Mouse (Mus musculus) small intestine, adult 2 months (tissue): ENCODE results near the gene Pex11g.

Source experiments
- CTCF ChIP-seq: fragments of 200-500 bp; IDR thresholded peaks from 2 replicates; pipeline ENCODE4 v1.5.1; 2012; ENCODE audit warnings: low read depth, mild to moderate bottlenecking, control low read depth, inconsistent platforms, low read length, moderate library complexity, mixed read lengths; ENCODE audit not compliant: insufficient replicate concordance, insufficient read length; ENCODE audit errors: extremely low read depth
- POLR2A ChIP-seq: fragments of 200-500 bp; IDR thresholded peaks from 2 replicates; pipeline ENCODE4 v1.6.1; 2012; ENCODE audit warnings: low read depth, mild to moderate bottlenecking, control low read depth, inconsistent platforms, low read length, moderate library complexity

DNA sequence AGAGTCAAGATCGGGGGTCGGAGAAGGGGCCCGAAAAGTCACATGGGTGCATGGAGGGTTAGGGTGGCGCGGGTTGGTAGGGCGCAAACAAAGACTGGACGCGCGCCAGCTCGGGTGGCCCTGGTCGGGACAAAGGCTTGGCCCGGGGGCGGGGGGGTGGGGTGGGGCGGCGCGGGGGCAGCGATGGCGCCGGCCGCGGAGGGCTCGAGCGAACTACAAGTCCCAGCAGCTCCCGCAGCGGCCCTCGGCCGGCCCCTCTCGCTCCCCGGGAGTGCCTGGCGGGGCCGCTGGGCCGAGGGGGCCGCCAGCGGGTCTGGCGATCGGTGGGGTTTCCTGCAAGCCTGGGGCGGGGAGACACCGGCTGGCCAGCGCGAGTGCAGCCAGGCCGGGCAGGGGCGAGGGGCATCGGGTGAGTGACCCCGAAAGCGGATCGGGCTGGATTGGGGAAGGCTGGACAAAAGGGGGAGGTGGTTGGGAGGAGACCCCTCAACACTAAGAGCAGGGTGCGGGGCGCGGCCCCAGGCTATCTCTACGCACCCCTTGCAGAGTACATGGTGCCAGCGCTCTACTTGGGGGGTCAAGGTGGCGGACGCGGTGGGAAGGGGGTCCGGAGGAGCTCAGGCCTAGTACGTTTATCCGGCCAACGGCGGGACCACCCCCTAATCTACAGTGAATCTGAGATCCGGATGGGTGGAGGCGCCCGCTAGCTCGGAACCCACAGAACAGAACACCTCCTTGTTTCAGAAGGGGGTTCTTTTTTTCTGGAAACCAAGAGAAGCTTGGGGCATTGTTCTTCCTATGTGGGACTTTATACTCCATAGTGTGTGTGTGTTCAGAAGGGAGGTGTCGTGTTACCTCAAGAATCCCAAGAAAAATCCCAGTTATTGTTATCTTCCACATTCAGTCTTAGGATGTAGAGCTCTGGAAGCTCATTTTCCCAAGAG, 25.7 kb upstream of the Pex11g start, which contains the start of gene Zfp358:
- TF ChIP-seq POLR2A (no peak), CTCF (no peak)
